Mouse (Mus musculus): Measurements from ENCODE around the gene Col1a1.

- no peak for TF ChIP-seq CTCF (IDR thresholded peaks at IDR 0.05; ENCODE audit: low read depth)
- TF ChIP-seq EP300 (optimal IDR thresholded peaks at IDR 0.05): no peak
Measured at GRCm38 (mm10) chr11:94996984-94997383, 61.0 kb downstream of the Col1a1 start.

Measured in stomach, postnatal 0 days (tissue).